Mouse (Mus musculus) kidney, embryonic 14.5 days (tissue): Measurements from ENCODE around the gene Mbnl1. TPM values are rescaled to one million over a fixed set of nuclear protein-coding genes. Genes with fewer than 3 reads are reported as not detected.

Experiments
- ATAC-seq: fragments of 200-750 bp; cut with Nextera tagmentation; 2 replicates; pipeline ENCODE4 v1.8.0; 2017; ENCODE audit warnings: moderate number of reproducible peaks, mild to moderate bottlenecking, moderate TSS enrichment, moderate library complexity; ENCODE audit not compliant: low FRiP score, low TSS enrichment
- H3K27ac ChIP-seq: fragments of 300-500 bp; sonication (generic); 2 replicates; pipeline ENCODE4 v1.5.1; 2014; ENCODE audit warnings: low read depth, mild to moderate bottlenecking, low read length, moderate library complexity, mixed read lengths
- H3K27me3 ChIP-seq: fragments of 300-500 bp; sonication (generic); 2 replicates; pipeline ENCODE4 v1.6.1; 2014; ENCODE audit warnings: mild to moderate bottlenecking, low read length; ENCODE audit not compliant: control insufficient read depth, insufficient read depth
- H3K36me3 ChIP-seq: fragments of 300-500 bp; sonication (generic); 2 replicates; pipeline ENCODE4 v1.6.1; 2014; ENCODE audit warnings: low read length, mixed read lengths; ENCODE audit not compliant: control insufficient read depth, insufficient read depth
- H3K4me1 ChIP-seq: fragments of 300-500 bp; sonication (generic); 2 replicates; pipeline ENCODE4 v1.6.1; 2014; ENCODE audit warnings: low read length, mixed read lengths; ENCODE audit not compliant: control insufficient read depth, insufficient read depth
- H3K4me2 ChIP-seq: fragments of 300-500 bp; sonication (generic); replicated peaks from 2 replicates; pipeline ENCODE4 v1.6.1; 2014; ENCODE audit warnings: low read depth, mild to moderate bottlenecking, low read length
- H3K4me3 ChIP-seq: fragments of 300-500 bp; sonication (generic); 2 replicates; pipeline ENCODE4 v1.5.1; 2014; ENCODE audit warnings: mild to moderate bottlenecking, low read length
- H3K9ac ChIP-seq: fragments of 300-500 bp; sonication (generic); 2 replicates; pipeline ENCODE4 v1.6.1; 2014; ENCODE audit warnings: low read depth, mild to moderate bottlenecking, low read length, moderate library complexity
- H3K9me3 ChIP-seq: fragments of 300-500 bp; sonication (generic); 2 replicates; pipeline ENCODE4 v1.6.1; 2016; ENCODE audit warnings: low read length; ENCODE audit not compliant: control insufficient read depth
- WGBS: fragments of 180-500 bp; shearing (Covaris S2); extraction: QIAGEN DNeasy Blood & Tissue Kit; methylation state at CpG from one replicate; pipeline ENCODE4 v1.1.7; 2014; 5-methylcytosine and 5-hydroxymethylcytosine counted together
- polyA plus RNA-seq: library from polyadenylated mRNA; unstranded; fragments of >200 nt; fragmentation: Nextera tagmentation; extraction: Ambion mirVana; gene quantifications from 2 replicates; pipeline ENCODE4 v1.2.1, GENCODE M21; 2014

Mbnl1 gene
- polyA plus RNA-seq, 1 experiment from 2014 or later, result 117 TPM

GRCm38 (mm10) chr3:60614516-60614915 is 141.9 kb downstream of the Mbnl1 start:
- no peak overlapping the region for H3K4me3 ChIP-seq
- H3K4me2 ChIP-seq, result no peak overlapping the region
- no peaks in the 10 kb centered on the region for H3K27me3 ChIP-seq
- H3K9ac ChIP-seq, result no peak overlapping the region
- no peak overlapping the region for H3K27ac ChIP-seq
- peaks cover 5% of the 10 kb centered on the region; the same call in 1 of the 2 replicates for H3K36me3 ChIP-seq
- ATAC-seq, result no peak
- WGBS, result 87% methylated on average over 7 of the region's 7 CpGs
- no peaks in the 10 kb centered on the region for H3K9me3 ChIP-seq
- H3K4me1 ChIP-seq, result no peaks in the 10 kb centered on the region

- Histone ChIP-seq H3K27ac (no peak overlapping the region), H3K4me2 (no peak overlapping the region), H3K4me3 (no peak overlapping the region), H3K9me3 (no peaks in the 10 kb centered on the region), H3K27me3 (no peaks in the 10 kb centered on the region), H3K9ac (no peak overlapping the region), H3K36me3 (peaks cover 9% of the 10 kb centered on the region; the same call in 1 of the 2 replicates), H3K4me1 (no peaks in the 10 kb centered on the region)
- no peak for ATAC-seq
- 76% methylated on average over 11 of the region's 11 CpGs for WGBS
Observed at GRCm38 (mm10) chr3:60615057-60615606, 142.5 kb downstream of the Mbnl1 start.

GRCm38 (mm10) chr3:60615615-60616014 is 143.0 kb downstream of the Mbnl1 start:
- Histone ChIP-seq H3K27ac (no peak overlapping the region), H3K9ac (no peak overlapping the region), H3K9me3 (no peaks in the 10 kb centered on the region), H3K4me3 (no peak overlapping the region), H3K27me3 (no peaks in the 10 kb centered on the region), H3K4me1 (no peaks in the 10 kb centered on the region), H3K36me3 (peaks cover 9% of the 10 kb centered on the region; the same call in 1 of the 2 replicates), H3K4me2 (no peak overlapping the region)
- ATAC-seq, result no peak
- 64% methylated on average over 7 of the region's 7 CpGs for WGBS

GRCm38 (mm10) chr3:60616147-60616546 is 143.5 kb downstream of the Mbnl1 start:
- Histone ChIP-seq H3K9ac (no peak overlapping the region), H3K4me3 (no peak overlapping the region), H3K36me3 (peaks cover 9% of the 10 kb centered on the region; the same call in 1 of the 2 replicates), H3K27ac (no peak overlapping the region), H3K4me2 (no peak overlapping the region), H3K4me1 (no peaks in the 10 kb centered on the region), H3K27me3 (no peaks in the 10 kb centered on the region), H3K9me3 (no peaks in the 10 kb centered on the region)
- 85% methylated on average over 2 of the region's 2 CpGs for WGBS
- ATAC-seq, result no peak

- H3K4me1 ChIP-seq, result no peaks in the 10 kb centered on the region
- no peak for ATAC-seq
- 94% methylated on average over 1 of the region's 1 CpGs for WGBS
- H3K36me3 ChIP-seq, result peaks cover 9% of the 10 kb centered on the region; the same call in 1 of the 2 replicates
- no peak overlapping the region for H3K27ac ChIP-seq
- no peaks in the 10 kb centered on the region for H3K27me3 ChIP-seq
- no peaks in the 10 kb centered on the region for H3K9me3 ChIP-seq
- no peak overlapping the region for H3K4me2 ChIP-seq
- no peak overlapping the region for H3K9ac ChIP-seq
- no peak overlapping the region for H3K4me3 ChIP-seq
Observed at GRCm38 (mm10) chr3:60617643-60618042, 145.0 kb downstream of the Mbnl1 start.

- ATAC-seq, result no peak
- H3K9me3 ChIP-seq, result no peaks in the 10 kb centered on the region
- 88% methylated on average over 2 of the region's 2 CpGs for WGBS
Observed at GRCm38 (mm10) chr3:60620236-60620635, 147.6 kb downstream of the Mbnl1 start.

GRCm38 (mm10) chr3:60631183-60631582 is 158.6 kb downstream of the Mbnl1 start:
- H3K36me3 ChIP-seq, result peaks cover 7% of the 10 kb centered on the region; the same call in 1 of the 2 replicates
- H3K27me3 ChIP-seq, result no peaks in the 10 kb centered on the region
- H3K4me1 ChIP-seq, result no peaks in the 10 kb centered on the region
- no peak overlapping the region for H3K9ac ChIP-seq
- H3K27ac ChIP-seq, result no peak overlapping the region
- no peak overlapping the region for H3K4me3 ChIP-seq
- 93% methylated on average over 2 of the region's 2 CpGs for WGBS
- H3K4me2 ChIP-seq, result no peak overlapping the region
- no peak for ATAC-seq
- no peaks in the 10 kb centered on the region for H3K9me3 ChIP-seq

More at GRCm38 (mm10) chr3:60620236-60620635, 147.6 kb downstream of the Mbnl1 start:
- Histone ChIP-seq H3K4me2 (no peak overlapping the region), H3K27ac (no peak overlapping the region), H3K9ac (no peak overlapping the region), H3K36me3 (peaks cover 7% of the 10 kb centered on the region; the same call in 1 of the 2 replicates), H3K27me3 (no peaks in the 10 kb centered on the region), H3K4me3 (no peak overlapping the region), H3K4me1 (no peaks in the 10 kb centered on the region)

- Histone ChIP-seq H3K36me3 (peaks cover 2% of the 10 kb centered on the region; the same call in 1 of the 2 replicates), H3K27me3 (no peaks in the 10 kb centered on the region), H3K27ac (no peak overlapping the region), H3K4me1 (no peaks in the 10 kb centered on the region), H3K9ac (no peak overlapping the region), H3K4me2 (no peak overlapping the region), H3K9me3 (no peaks in the 10 kb centered on the region), H3K4me3 (no peak overlapping the region)
- ATAC-seq, result no peak
- 71% methylated on average over 5 of the region's 5 CpGs for WGBS
Observed at GRCm38 (mm10) chr3:60631754-60632153, 159.1 kb downstream of the Mbnl1 start.

GRCm38 (mm10) chr3:60632796-60633466 is 160.3 kb downstream of the Mbnl1 start:
- no peaks in the 10 kb centered on the region; the same call in 1 of the 2 replicates for H3K36me3 ChIP-seq
- ATAC-seq, result no peak
- 94% methylated on average over 1 of the region's 1 CpGs for WGBS
- H3K27ac ChIP-seq, result no peak overlapping the region
- no peaks in the 10 kb centered on the region for H3K4me1 ChIP-seq
- H3K4me3 ChIP-seq, result no peak overlapping the region
- H3K9me3 ChIP-seq, result no peaks in the 10 kb centered on the region
- H3K27me3 ChIP-seq, result no peaks in the 10 kb centered on the region
- H3K9ac ChIP-seq, result no peak overlapping the region
- no peak overlapping the region for H3K4me2 ChIP-seq
